Mouse (Mus musculus) cerebellum, adult 9-11 months (tissue): ENCODE measurements around the gene Hinfp.
"Not testable (repeated sequence)": the region's sequence is repeated elsewhere in the genome, so short reads cannot be mapped to it uniquely, and the experiment has no call there.

Source experiments
- DNase-seq: peaks from one replicate; pipeline ENCODE4 v3.0.0; 2022

The Hinfp gene

DNA sequence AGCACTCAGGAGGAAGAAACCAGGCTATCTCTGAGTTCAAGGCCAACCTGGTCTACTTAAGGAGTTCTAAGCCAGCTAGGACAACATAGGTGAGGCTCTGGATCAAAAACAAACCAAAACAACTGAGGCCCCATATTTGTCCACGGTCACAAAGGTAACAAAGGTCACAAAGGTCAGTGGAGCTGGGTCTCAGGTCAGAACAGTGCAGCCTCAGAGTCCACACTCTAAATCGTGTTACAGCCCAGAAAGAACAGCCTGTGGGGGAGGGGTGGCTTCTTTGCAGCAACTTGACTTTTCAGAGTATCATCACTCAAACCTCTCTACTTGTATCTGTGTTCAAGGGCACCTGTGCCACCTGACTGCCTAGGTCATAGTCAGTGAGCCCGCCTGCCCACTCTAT, 4.3 kb upstream of the Hinfp start:
- DNase-seq, result no peak

- peak; percentile 43 for DNase-seq
These were observed 1.8 kb upstream of the Hinfp start for GRCm38 (mm10) chr9:44307248-44307647.

GRCm38 (mm10) chr9:44306532-44306931, 1.1 kb upstream of the Hinfp start:
- DNase-seq, result peak; percentile 45

DNA sequence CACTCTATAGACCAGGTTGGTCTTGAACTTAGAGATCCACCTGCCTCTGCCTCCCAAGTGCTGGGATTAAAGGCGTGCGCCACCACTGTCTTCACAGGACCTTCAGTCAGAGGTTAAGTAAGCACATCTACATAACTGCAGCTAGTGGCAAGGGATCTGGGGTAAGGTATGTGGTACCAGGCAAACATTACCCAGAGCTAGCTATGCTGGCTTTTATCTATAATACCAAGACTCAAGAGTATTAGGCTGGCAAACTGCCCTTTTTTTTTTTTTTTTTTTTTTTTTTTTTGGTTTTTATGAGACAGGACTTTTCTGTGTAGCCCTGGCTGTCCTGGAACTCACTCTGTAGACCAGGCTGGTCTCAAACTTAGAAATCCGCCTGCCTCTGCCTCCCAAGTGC, 5.5 kb downstream of the Hinfp start:
- not testable (repeated sequence) for DNase-seq

DNA sequence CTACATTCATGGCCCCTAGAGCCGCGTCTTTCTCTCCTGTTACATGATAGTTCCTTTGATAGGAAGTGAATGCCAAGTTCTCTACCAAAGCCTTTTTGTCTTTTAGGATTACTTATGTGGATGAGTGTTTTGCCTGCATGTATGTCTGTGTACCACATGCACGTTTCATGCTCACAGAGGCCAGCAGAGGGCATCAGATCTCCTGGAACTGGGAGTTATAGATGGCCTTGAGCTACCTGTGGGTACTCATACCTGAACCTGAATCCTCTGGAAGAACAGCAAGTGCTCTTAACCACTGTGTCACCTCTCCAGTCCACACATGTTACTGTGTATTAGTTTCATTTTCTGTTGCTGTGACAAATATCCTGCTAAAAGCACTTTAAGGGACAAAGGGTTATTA, 13.0 kb downstream of the Hinfp start:
- no peak for DNase-seq

- no peak for DNase-seq
These were observed 16.5 kb downstream of the Hinfp start for GRCm38 (mm10) chr9:44288959-44289291.

DNA sequence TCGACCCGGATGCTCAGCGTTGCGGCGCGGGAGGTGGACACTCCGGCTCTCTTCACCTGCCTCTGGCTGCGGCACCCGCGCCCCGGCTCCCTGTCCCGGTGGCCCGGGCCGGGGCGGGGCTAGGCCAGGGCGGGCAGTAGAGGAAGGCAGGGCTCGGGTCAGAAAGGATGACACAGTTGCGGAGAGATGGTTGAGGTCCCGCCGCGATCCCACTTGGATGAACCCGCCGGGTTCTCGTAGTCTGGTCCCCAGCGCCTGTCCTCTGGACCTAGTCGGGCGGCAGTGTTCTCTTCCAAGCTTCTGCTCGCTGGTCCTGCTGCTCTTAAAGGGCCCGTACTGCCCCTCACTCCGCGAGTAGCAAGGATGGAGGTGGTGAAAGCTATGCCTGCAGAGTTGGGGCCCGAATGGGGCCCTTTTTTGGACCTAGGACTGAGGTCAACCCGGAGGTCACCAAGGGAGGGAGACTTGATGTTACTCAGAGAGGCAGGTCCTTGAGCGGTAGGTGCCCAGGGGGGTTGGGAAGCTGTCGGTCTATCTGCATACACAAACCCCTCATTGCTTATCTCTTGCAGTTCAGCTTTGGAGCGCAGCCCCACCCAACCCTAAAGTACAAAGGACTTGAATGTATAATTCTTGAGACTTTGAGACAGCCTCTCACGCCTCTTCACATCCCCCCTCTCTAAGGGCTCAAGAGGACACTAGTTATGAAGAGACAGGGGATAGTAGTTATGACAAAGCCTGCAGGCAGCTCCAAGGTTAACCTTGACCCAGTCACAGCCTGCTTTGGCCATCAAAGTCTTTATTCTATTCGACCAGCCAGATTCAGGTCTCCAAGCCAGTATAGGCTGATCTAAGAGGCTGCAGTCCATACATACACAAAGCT, 17.2 kb downstream of the Hinfp start, which contains the start of gene Abcg4:
TSS of gene Abcg4 (minus strand) at position 540 of the 883 bp plus-strand sequence.
- peak; percentile 73 for DNase-seq

DNA sequence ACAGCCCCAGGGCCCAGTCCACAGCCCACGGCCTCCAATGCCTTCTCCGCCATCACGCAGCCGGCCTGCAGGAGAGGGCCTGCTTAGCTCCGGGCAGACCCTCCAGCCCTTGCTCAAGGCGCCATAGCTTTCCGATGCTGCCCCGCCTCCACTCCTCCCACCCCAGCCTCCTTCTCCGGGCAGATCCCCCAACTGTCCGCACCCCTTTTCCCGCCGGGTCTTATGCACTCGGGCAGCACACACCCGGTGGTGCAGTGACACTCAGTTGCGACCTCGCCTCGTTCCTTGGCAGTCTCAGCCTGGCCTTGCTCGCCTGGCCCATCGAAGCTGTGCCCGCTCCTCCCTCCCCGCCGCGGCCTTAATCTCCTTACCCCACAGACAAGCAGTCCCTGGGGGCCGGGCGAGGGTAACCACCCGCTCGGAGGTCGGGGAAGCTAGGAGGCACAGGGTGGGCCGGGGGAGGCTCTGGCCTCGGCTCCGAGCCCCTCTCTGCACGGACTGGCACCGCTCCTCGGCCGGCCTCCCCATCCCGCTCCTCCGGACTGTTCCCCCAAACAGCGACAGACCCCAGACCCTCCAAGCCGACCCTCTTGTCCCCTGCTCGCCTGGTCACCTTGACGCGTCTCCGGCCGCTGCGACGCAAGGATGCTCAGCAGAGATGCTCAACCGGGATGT, 17.9 kb downstream of the Hinfp start:
- peak; percentile 63 for DNase-seq

DNA sequence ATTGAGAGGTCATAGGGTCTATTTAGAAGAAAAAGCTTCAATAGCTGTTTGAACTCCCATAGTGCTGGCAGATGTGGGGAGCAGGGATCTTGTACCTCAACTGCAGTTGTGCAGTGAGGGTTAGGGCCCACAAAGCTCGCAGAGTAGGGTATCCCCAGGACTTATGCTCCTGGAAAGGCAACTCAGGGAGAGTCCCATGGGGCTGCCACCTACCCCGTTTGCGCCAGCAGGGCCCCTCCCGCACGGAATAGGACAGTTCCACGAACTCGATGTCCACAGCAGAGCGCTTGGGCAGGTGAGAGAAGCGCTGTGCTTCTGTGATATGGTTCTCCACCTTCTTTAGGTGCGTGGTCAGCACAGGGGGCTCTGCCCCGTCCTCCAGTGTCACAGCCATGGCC, 18.5 kb downstream of the Hinfp start:
- no peak for DNase-seq

GRCm38 (mm10) chr9:44286256-44286850, 19.1 kb downstream of the Hinfp start:
- DNase-seq, result no peak

DNA sequence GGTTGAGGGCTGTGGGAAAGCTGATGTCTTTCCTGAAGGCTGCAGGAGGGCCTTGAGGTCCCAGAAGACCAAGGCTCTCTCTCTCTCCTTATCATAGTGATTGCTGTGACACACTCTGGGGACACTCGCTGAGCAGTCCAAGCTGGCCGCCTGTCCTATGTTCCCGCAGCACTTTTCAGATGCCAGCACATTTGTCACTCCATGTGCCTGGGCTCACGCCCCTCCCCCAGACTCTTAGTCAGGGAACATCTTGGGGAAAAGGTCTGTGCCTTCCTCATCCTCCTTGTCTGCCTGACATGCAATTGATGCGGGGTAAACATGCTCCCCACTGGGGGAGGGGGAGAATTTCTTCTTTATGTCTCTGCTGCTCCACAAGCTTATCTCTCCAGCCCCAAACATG, 22.3 kb downstream of the Hinfp start:
- no peak for DNase-seq

DNA sequence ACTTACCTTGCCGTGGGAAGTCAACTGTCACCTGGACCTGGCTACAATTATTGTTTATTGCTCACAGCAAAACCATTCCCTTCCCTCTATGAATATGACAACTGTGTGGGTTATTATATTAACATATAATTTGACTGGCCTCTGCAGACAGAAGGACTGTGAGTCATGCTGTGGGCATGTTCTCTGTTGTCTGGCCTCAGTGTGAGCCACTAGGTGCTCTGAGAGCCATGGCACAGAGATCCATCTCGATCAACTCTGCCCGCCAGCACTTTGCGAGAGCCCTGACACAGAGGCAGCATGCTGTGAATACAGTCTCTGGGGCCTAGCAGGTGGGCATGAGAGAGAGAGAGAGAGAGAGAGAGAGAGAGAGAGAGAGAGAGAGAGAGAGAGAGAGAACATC, 35.5 kb downstream of the Hinfp start:
- no peak for DNase-seq

GRCm38 (mm10) chr9:44269077-44269476, 36.4 kb downstream of the Hinfp start:
- no peak for DNase-seq

DNA sequence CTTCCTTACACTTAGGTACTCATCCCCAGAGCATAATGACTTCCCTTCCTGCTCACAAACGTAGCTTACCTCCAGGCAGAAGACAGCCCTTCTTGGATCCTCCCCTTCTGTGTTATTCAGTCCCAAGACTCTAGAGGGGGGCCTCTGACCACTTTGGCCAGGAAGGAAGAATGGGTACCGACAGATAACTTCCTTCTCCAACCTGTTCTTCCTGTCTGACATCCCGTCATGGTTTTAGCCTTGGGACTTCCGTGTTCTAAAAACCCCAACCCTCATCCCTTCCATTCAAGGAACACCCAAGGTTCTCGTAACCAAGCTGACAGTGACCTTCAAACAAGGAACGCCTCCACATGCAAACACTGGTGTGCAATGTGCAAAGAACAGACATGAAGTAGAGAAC, 37.0 kb downstream of the Hinfp start, which contains the start of gene Nlrx1:
TSS of gene Nlrx1 (minus strand) at position 168 of the 400 bp plus-strand sequence.
- DNase-seq, result no peak

DNA sequence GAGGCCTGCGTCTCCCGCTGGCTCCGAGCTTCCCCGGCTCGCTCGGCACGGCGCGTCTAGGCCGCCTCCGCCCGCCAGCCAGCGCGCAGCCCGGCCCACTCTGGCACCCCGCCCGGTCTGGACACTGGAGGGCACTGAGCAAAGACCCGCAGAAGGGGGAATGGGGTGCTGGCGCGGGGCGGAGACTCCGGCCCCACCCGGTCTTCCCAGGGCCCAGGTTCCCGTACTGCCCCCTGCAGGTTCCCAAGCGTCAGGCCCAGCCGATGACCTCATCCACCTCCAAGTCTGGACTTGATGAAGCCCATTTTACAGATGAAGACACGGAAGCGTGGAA, 37.5 kb downstream of the Hinfp start:
- DNase-seq, result peak; percentile 88

DNA sequence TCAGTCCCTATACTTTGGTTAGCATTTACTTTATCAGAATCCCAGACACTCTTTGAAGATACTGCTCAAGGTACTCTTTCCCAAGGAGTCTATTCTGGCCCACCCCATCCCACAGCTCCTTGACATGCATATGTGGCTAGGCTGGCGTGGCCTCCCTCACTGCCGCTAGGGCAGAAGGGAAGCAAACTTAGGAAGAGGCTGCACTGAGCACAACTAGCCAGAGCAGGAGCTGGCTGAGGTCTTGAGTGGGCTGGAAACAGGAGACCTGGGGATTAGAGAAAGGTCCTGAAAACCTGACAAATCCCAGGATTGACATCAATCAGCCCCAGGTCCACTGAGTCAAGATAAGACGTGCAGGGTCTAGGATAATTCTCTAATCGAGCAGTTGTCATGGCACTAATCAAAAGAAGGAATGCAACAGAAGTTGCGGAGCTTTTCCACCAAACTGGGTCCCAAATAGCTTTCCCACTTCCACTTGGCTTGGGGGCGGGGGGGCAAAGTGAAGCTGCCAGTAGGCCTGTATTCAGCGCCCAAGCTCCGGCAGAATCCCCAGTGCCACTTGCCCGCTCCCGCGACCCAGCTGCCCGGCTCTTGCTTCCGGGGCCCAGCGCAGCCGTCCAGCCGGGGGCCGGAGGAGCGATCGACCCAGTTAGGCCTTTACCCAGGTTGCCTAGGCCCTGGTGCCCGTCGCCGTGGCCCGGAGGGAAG, 38.0 kb downstream of the Hinfp start:
- no peak for DNase-seq

DNA sequence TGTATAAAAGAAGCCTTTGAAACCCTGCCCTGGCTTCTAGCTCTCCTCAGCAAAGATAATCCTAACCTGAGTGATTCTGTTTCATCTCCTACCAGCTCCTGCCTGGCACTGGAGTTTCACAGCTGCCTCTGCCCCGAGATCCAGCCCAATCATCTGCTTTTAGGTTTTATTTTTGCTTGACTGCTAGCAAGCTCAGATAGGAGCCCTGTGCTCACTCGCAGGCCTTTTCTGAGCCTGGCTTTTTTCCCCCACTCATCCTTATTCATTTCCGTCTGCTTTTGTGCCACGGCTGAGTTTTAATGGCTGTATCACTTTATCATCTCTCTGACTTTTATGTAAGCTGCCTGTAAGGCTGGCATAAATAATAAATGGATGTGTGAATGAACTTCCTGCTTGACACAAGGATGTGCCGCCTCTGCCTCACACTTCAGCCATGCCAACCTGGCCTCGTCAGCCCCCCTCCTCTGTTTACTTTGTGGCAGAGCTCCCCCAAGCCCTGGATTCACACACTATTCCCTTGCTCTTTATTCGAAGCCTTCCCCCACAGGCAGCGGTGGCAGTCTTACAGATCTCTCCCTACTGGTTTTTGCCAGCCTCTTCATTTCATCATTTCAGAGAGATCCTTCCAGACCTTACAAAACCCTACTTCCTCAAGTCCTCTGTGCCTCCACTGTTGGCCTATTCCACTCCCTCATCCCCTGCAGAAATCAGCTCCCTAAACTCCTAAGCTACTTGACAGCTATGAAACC, 38.8 kb downstream of the Hinfp start:
- no peak for DNase-seq

DNA sequence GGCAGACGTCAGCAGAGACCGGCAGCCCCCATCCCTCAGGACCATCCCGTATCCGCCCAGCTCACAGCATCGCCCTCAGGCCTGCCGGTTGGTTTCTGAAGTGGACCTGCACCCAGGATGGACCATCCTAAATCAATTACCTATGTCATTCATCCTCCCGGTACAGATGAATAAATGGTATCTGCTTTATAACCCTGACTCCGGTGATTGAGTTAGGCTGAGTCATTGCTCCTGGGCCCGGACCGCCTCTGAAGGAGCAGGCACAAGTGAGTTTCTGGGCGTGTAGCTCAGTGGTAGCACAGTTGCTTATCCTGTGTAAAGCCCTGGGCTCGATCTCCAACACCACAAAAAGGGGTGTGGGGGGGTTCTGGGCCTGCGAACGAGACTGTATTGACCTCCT, 44.1 kb downstream of the Hinfp start:
- DNase-seq, result no peak

DNA sequence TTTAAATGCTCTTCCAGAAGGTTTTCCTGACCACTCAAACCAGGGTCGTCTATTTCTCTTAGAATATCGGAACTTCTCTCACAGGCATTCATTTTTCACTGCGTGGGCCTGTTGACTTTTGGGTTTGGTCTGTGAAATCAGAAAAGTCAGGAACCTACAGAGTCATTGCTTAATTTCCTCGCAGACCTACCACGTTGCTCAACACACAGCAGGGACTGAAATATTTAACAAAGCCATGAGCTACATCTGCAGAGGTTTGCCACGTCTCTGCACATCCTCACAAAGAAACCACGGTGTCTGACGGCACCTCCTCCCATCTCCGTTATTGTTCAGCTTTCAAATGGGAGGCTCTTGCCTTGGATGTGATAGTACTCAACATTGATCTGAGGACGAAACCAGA, 46.5 kb downstream of the Hinfp start:
- DNase-seq, result no peak

DNA sequence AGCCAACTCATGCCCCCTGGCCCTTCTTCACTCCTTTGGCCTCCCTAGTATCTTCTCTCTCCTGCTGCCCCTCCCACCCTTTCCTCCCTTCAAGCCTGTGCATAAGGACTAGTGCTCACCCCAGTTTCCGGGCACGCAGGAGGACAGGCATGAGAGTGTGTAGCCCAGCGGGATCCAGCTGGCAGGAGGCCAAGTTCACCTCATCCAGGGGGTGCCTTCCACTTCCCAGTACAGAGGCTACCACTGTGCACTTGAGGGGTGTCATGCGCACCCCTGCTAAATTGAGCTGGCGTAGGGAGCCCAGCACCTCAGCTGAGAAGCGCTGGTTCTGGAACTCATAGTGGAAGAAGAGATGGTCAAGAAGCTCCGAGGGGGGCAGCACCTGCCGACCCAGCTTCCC, 49.3 kb downstream of the Hinfp start:
- DNase-seq, result no peak

GRCm38 (mm10) chr9:44255136-44255521, 50.3 kb downstream of the Hinfp start:
- no peak for DNase-seq

DNA sequence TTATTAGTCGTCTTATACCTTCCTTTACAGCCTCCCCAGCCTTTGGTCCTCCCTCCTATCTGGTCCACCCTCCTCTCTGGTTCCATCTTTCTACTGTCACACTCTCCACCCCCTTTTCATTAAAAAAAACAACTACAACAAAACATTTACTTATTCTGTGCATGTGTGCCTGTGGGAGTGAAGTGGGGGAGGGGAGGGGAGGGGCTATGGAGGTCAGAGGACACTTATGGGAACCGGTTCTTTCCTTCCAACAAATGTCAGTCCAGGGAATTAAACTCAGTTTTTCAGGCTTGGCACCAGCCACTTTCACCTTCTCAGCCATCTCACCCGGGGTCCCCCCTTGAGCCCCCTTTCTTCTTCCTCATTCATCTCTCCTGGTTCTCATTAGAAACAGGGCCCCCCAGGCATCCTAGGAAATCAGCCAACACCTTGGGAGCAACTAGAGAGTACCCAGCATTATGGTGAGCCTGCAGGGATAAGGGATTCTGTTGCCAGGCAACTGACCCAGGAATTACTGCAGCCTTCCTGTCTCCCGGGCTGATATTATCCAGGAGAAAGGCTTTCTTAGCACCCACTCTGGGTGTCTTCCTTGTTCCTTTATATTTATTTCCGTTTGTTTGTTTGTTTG, 50.8 kb downstream of the Hinfp start:
- no peak for DNase-seq
